16 mouse cellular contexts compared by ENCODE assay signal in the genomic region with DNA sequence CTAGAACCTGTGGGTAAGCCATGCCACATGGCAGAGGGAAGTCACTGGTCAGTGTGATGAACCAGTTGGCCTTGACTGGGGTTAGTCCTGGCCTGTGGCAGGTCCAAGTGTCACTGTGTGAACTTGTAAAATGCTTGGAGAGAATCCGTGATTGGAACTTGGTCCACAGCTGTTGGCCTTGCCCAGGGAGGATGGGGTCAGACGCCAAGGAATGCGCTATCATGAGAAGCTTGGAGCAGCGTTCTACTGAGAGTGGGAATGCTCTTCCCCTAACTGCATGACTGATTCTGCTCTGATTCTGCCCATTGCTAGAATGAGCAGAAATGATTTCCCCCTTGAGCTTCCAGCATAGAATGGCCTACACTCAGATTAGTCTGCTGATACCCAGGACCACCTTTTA. TPM values are rescaled to one million over a fixed set of nuclear protein-coding genes. Genes with fewer than 3 reads are reported as not detected.
A peak's percentile ranks its signal among the peaks of the same experiment; 100 is the strongest.
DNase-seq lines count a peak whose midpoint lies in the region; ATAC-seq and TF ChIP-seq lines count a peak whose summit lies in the region.
"Had no signal": no experiment of that assay in that cellular context is flagged by ENCODE, and none has a peak within 500 bp of the region (broad histone marks: within the 10 kb centered on the region; RNA-seq: fewer than 3 reads in every experiment).

No protein-coding gene starts in this region.

- WGBS in stomach, postnatal 0 days = 75% methylated on average over 4 of the region's 4 CpGs

- TF ChIP-seq CTCF in layer of hippocampus, adult 2 months (conservative IDR thresholded peaks at IDR 0.05) = no peak
- TF ChIP-seq CTCF in testis, adult 2 months (IDR thresholded peaks at IDR 0.05; ENCODE audit: control insufficient read depth, insufficient read depth, insufficient replicate concordance, low read depth, low read length) = no peak
- no peak for TF ChIP-seq CTCF in stomach, postnatal 0 days (IDR thresholded peaks at IDR 0.05; ENCODE audit: low read depth)

- H3K36me3 ChIP-seq in testis, adult 2 months (ENCODE audit: control insufficient read depth, insufficient read depth, low read length) = no peaks in the 10 kb centered on the region
- no peaks in the 10 kb centered on the region for H3K36me3 ChIP-seq in stomach, postnatal 0 days (ENCODE audit: control insufficient read depth, insufficient read depth, low read length)
- H3K36me3 ChIP-seq: hindbrain, embryonic 15.5 days had no signal

- no peak overlapping the region for H3K4me2 ChIP-seq in stomach, postnatal 0 days (replicated peaks; ENCODE audit: low read depth)
- H3K4me2 ChIP-seq: forebrain, embryonic 13.5 days; hindbrain, embryonic 15.5 days; midbrain, embryonic 11.5 days had no signal

- H3K27me3 ChIP-seq in testis, adult 2 months (ENCODE audit: control insufficient read depth, insufficient read depth, low read length) = no peaks in the 10 kb centered on the region
- no peaks in the 10 kb centered on the region for H3K27me3 ChIP-seq in stomach, postnatal 0 days (ENCODE audit: control insufficient read depth, insufficient read depth, low read length)
- H3K27me3 ChIP-seq: forebrain, embryonic 13.5 days; hindbrain, embryonic 15.5 days had no signal

- ATAC-seq in stomach, postnatal 0 days (ENCODE audit: low FRiP score, low TSS enrichment) = no peak
- ATAC-seq: forebrain, embryonic 13.5 days; intestine, postnatal 0 days had no signal

- H3K4me1 ChIP-seq in testis, adult 2 months (ENCODE audit: control insufficient read depth, insufficient read depth, low read length) = no peaks in the 10 kb centered on the region; the same call in 1 of the 2 replicates
- H3K4me1 ChIP-seq in stomach, postnatal 0 days (replicated peaks; ENCODE audit: control insufficient read depth, insufficient read depth) = no peaks in the 10 kb centered on the region
- H3K4me1 ChIP-seq: forebrain, embryonic 13.5 days; hindbrain, embryonic 15.5 days had no signal

- TF ChIP-seq EP300 in stomach, postnatal 0 days (optimal IDR thresholded peaks at IDR 0.05) = no peak

- TF ChIP-seq POLR2A in testis, adult 2 months (IDR thresholded peaks at IDR 0.05; ENCODE audit: control insufficient read depth, low read depth, low read length) = no peak

- peak; percentile 91 for DNase-seq in heart, adult 11 months
- DNase-seq in heart, postnatal 14 days = no peak
- DNase-seq in layer of hippocampus, adult 2 months (ENCODE audit: low spot score in 2 of 2) = no peak
- DNase-seq in layer of hippocampus, postnatal 10 days (ENCODE audit: low spot score in 2 of 2) = no peak
- no peak for DNase-seq in testis, postnatal 10 days (ENCODE audit: low spot score)
- DNase-seq in stomach, postnatal 0 days (ENCODE audit: low spot score) = no peak
- no peak for DNase-seq in retina, postnatal 1 day
- DNase-seq: cerebellum, adult 9-11 months; left cerebral cortex, postnatal 4 days; thymus, adult 18-20 months had no signal

- peak overlapping the region; percentile 93 for H3K27ac ChIP-seq in layer of hippocampus, adult 2 months
- H3K27ac ChIP-seq in testis, adult 2 months (ENCODE audit: control insufficient read depth, insufficient read depth, low read depth, low read length) = peak overlapping the region; percentile 59
- H3K27ac ChIP-seq in stomach, postnatal 0 days (replicated peaks) = no peak overlapping the region
- H3K27ac ChIP-seq: forebrain, embryonic 13.5 days; hindbrain, embryonic 15.5 days; liver, embryonic 14.5 days had no signal

- peak overlapping the region; percentile 13; the same call in 1 of the 2 replicates for H3K9ac ChIP-seq in stomach, postnatal 0 days (ENCODE audit: low read length)
- H3K9ac ChIP-seq: forebrain, embryonic 13.5 days; hindbrain, embryonic 15.5 days; liver, embryonic 14.5 days had no signal

- intact Hi-C loops in heart, postnatal 14 days (cut with DNase I) = no loop called here

- H3K9me3 ChIP-seq in stomach, postnatal 0 days (ENCODE audit: control insufficient read depth, low read length) = no peaks in the 10 kb centered on the region
- H3K9me3 ChIP-seq: hindbrain, embryonic 15.5 days had no signal

- peak overlapping the region; percentile 8; the same call in 1 of the 2 replicates for H3K4me3 ChIP-seq in layer of hippocampus, adult 2 months
- no peak overlapping the region for H3K4me3 ChIP-seq in testis, adult 2 months (ENCODE audit: control insufficient read depth, low read depth, low read length)
- no peak overlapping the region for H3K4me3 ChIP-seq in stomach, postnatal 0 days (ENCODE audit: low read depth, low read length)
- H3K4me3 ChIP-seq: forebrain, embryonic 13.5 days; hindbrain, embryonic 15.5 days had no signal

RNA-seq across cellular contexts. Expression of a gene that starts 6.5 kb away (rescaled TPM):
- total RNA-seq in heart, postnatal 14 days (2021) = 10 to 100 TPM; 18.6 to 21.1 TPM
- total RNA-seq in layer of hippocampus, adult 2 months (2021) = 10 to 100 TPM; 33.2 to 34.7 TPM
- total RNA-seq in layer of hippocampus, postnatal 10 days (2021) = 10 to 100 TPM; 25.1 to 25.2 TPM
- polyA plus RNA-seq in testis, adult 2 months (2012; rRNA removed) = 19.5 and 23.0 TPM in 2 replicates
- polyA plus RNA-seq in stomach, postnatal 0 days (2015; fragmentation: Nextera tagmentation; extraction: Ambion mirVana) = 8.7 TPM in 2 replicates

RNA-seq across cellular contexts. Expression of a gene that starts 34.8 kb away (rescaled TPM):
- 10 to 100 TPM; 32.8 to 39.2 TPM for total RNA-seq in heart, postnatal 14 days (2021)
- total RNA-seq in layer of hippocampus, adult 2 months (2021) = 10 to 100 TPM; 41.6 to 43.0 TPM
- 10 to 100 TPM; 38.8 to 41.0 TPM for total RNA-seq in layer of hippocampus, postnatal 10 days (2021)
- 61.5 and 61.7 TPM in 2 replicates for polyA plus RNA-seq in testis, adult 2 months (2012; rRNA removed)
- polyA plus RNA-seq in stomach, postnatal 0 days (2015; fragmentation: Nextera tagmentation; extraction: Ambion mirVana) = 4.6 and 5.2 TPM in 2 replicates
